Mouse (Mus musculus) mouse embryonic stem cell (cell line): ENCODE measurements around the gene Nuak2.
"Not testable (repeated sequence)": the region's sequence is repeated elsewhere in the genome, so short reads cannot be mapped to it uniquely, and the experiment has no call there.

Experiments
- in situ Hi-C, 2 experiments: fragments of 300-500 bp; cut with MboI; formaldehyde crosslinking; loops; 1 replicate in 1 of 2; 3 replicates in 1 of 2; pipeline ENCODE4 v1.14.3; 2019 to 2020; ENCODE audit warnings: low sequenced_read_pairs in 2 of 2, low pct_unique_long_range_greater_than_20kb in 1 of 2, mixed read lengths in 1 of 2; ENCODE audit not compliant: unreplicated experiment in 1 of 2

Nuak2 gene

GRCm38 (mm10) chr1:132342518-132342917 is 26.6 kb downstream of the Nuak2 start:
- in situ Hi-C loops: no loop called here

GRCm38 (mm10) chr1:132343191-132343590 is 27.3 kb downstream of the Nuak2 start:
- in situ Hi-C loops: no loop called here

- in situ Hi-C loops: no loop called here
These were observed 27.7 kb downstream of the Nuak2 start for GRCm38 (mm10) chr1:132343656-132344055.

- in situ Hi-C loops: no loop called here
These were observed 29.6 kb downstream of the Nuak2 start for GRCm38 (mm10) chr1:132345514-132345913.

GRCm38 (mm10) chr1:132346134-132346851 is 30.4 kb downstream of the Nuak2 start:
- in situ Hi-C loops: no loop called here

GRCm38 (mm10) chr1:132346951-132347350 is 31.0 kb downstream of the Nuak2 start:
- in situ Hi-C loops: no loop called here

GRCm38 (mm10) chr1:132348401-132348800 is 32.5 kb downstream of the Nuak2 start:
- in situ Hi-C loops: no loop called here

- in situ Hi-C loops: not testable (repeated sequence)
These were observed 33.1 kb downstream of the Nuak2 start for GRCm38 (mm10) chr1:132349049-132349448.

GRCm38 (mm10) chr1:132349601-132350000 is 33.7 kb downstream of the Nuak2 start:
- in situ Hi-C loops: not testable (repeated sequence)

- in situ Hi-C loops: loop anchor here (5.0 kb wide), 2 partner anchors 39 to 44 kb away; no protein-coding TSS in a partner anchor
These were observed 35.1 kb downstream of the Nuak2 start for GRCm38 (mm10) chr1:132351058-132351457.

- in situ Hi-C loops: loop anchor here (5.0 kb wide), 2 partner anchors 41 to 46 kb away; no protein-coding TSS in a partner anchor
These were observed 37.5 kb downstream of the Nuak2 start for GRCm38 (mm10) chr1:132353389-132353788.

- in situ Hi-C loops: loop anchor here (5.0 kb wide), 2 partner anchors 42 to 47 kb away; no protein-coding TSS in a partner anchor
These were observed 38.3 kb downstream of the Nuak2 start for GRCm38 (mm10) chr1:132354234-132354633.

- in situ Hi-C loops: no loop called here
These were observed 39.3 kb downstream of the Nuak2 start for GRCm38 (mm10) chr1:132355162-132355601.

GRCm38 (mm10) chr1:132355841-132356242 is 39.9 kb downstream of the Nuak2 start:
- in situ Hi-C loops: no loop called here

GRCm38 (mm10) chr1:132356841-132357240 is 40.9 kb downstream of the Nuak2 start:
- in situ Hi-C loops: no loop called here

GRCm38 (mm10) chr1:132361959-132362358 is 46.0 kb downstream of the Nuak2 start:
- in situ Hi-C loops: loop anchor here (10.0 kb wide), 3 partner anchors 133 to 233 kb away; no protein-coding TSS in a partner anchor

- in situ Hi-C loops: loop anchor here (10.0 kb wide), 3 partner anchors 130 to 230 kb away; no protein-coding TSS in a partner anchor
These were observed 48.5 kb downstream of the Nuak2 start for GRCm38 (mm10) chr1:132364388-132364787.

- in situ Hi-C loops: loop anchor here (10.0 kb wide), 3 partner anchors 130 to 230 kb away; no protein-coding TSS in a partner anchor
These were observed 49.1 kb downstream of the Nuak2 start for GRCm38 (mm10) chr1:132364896-132365557.

GRCm38 (mm10) chr1:132365645-132366044 is 49.7 kb downstream of the Nuak2 start:
- in situ Hi-C loops: loop anchor here (10.0 kb wide), 3 partner anchors 129 to 229 kb away; no protein-coding TSS in a partner anchor
